Mouse (Mus musculus): Measurements from ENCODE around the gene Lyl1. TPM values are rescaled to one million over a fixed set of nuclear protein-coding genes. Genes with fewer than 3 reads are reported as not detected.

Lyl1 gene
- polyA plus RNA-seq, 1 experiment, result 125 TPM

DNA sequence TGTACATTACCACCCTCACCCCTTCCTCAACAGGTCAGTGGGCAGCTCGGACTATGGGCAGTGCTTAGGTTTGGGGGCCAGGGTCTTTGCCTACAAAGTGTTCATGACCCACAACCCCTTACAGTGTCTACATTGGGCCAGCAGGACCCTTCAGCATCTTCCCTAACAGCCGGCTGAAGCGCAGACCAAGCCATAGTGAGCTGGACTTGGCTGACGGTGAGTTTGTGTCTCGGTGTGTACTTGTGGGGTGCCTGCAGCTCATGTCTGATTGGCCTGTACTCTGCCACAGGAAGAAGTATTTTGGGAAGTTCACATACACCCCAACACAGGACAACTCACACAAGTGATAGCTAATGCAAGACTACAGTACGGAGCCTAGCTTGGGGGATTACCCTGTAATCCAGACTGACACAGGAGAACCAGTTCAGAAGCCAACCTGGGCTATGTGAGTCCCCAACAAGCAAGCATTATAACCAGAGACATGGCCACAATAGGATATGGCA is 1.8 kb downstream of the Lyl1 start:
- WGBS, result 5% methylated on average over 6 of the region's 6 CpGs
- Histone ChIP-seq H3K4me3 (replicated peaks; ENCODE audit: control insufficient read depth, low read depth, low read length) (peak overlapping the region; percentile 97), H3K4me1 (ENCODE audit: control insufficient read depth, insufficient read depth, low read length) (peaks cover 27% of the 10 kb centered on the region), H3K27ac (ENCODE audit: control insufficient read depth, insufficient read depth, low read depth, low read length, poor library complexity) (peak overlapping the region; percentile 97)
- TF ChIP-seq CTCF (IDR thresholded peaks at IDR 0.05; ENCODE audit: control insufficient read depth, insufficient read depth, low read length), result no peak

DNA sequence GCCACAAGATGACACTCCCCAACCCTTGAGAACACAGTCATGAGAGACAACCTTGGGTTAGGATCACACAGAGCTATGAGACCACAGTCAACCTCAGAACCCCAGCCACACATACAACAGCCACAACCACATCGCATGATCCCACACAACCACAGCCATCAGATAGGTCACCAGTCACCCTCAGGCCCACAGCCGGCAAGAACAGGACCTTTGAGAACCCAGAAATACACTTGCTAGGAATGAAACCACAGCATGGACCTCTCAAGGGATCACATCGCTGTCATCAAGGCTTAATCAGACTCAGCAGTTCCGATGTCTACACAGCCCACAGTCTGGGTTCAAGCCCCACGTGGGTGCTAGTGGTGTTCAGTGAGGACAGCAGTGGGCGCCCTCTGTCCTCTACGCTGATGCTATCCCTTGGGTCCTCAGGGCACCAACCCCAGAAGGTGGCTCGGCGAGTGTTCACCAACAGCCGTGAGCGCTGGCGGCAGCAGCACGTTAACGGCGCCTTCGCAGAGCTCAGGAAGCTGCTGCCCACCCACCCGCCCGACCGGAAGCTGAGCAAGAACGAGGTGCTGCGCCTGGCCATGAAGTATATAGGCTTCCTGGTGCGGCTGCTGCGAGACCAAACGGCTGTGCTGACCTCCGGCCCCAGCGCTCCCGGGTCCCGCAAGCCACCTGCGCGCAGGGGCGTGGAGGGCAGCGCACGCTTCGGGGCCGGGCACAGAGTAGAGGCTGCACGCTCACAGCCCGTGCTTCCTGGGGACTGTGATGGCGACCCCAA is 2.4 kb downstream of the Lyl1 start:
- H3K4me3 ChIP-seq (replicated peaks; ENCODE audit: control insufficient read depth, low read depth, low read length), result peak overlapping the region; percentile 97
- peaks cover 22% of the 10 kb centered on the region for H3K4me1 ChIP-seq (ENCODE audit: control insufficient read depth, insufficient read depth, low read length)
- peak overlapping the region; percentile 97 for H3K27ac ChIP-seq (ENCODE audit: control insufficient read depth, insufficient read depth, low read depth, low read length, poor library complexity)
- WGBS, result under 1% methylated on average over 38 of the region's 38 CpGs
- 0 out of 2 replicates have a peak, but pooled peaks have one; percentile 12 for TF ChIP-seq CTCF (IDR thresholded peaks at IDR 0.05; ENCODE audit: control insufficient read depth, insufficient read depth, low read length)
- peak; percentile 46; the same call in 1 of the 2 replicates for TF ChIP-seq POLR2A (IDR thresholded peaks at IDR 0.05; ENCODE audit: borderline replicate concordance, control insufficient read depth, low read depth, low read length)

DNA sequence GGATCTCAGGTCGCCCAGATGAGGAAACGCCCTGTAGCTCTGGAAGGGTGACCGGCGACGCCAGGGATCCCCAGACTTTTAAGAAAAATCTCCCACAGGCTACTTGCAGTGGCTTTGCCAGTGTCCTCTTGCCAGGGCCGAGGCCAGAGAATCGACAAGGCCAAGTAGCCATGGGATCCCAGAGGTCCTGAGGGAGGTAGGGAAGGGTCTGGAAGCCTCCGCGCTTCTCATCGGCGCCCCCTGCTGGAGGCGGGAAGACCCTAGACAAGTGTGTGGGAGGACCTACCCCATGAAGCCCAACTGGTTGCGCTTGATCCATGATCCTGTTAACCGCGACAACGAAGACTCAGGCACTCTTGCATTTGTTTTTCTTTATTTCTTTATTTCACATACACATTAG is 3.1 kb downstream of the Lyl1 start:
- WGBS, result under 1% methylated on average over 16 of the region's 16 CpGs
- Histone ChIP-seq H3K4me3 (replicated peaks; ENCODE audit: control insufficient read depth, low read depth, low read length) (peak overlapping the region; percentile 59), H3K27ac (ENCODE audit: control insufficient read depth, insufficient read depth, low read depth, low read length, poor library complexity) (peak overlapping the region; percentile 97), H3K4me1 (ENCODE audit: control insufficient read depth, insufficient read depth, low read length) (peaks cover 20% of the 10 kb centered on the region)
- TF ChIP-seq CTCF (IDR thresholded peaks at IDR 0.05; ENCODE audit: control insufficient read depth, insufficient read depth, low read length), result peak; percentile 83
- peak; percentile 41; the same call in 1 of the 2 replicates for TF ChIP-seq POLR2A (IDR thresholded peaks at IDR 0.05; ENCODE audit: borderline replicate concordance, control insufficient read depth, low read depth, low read length)

DNA sequence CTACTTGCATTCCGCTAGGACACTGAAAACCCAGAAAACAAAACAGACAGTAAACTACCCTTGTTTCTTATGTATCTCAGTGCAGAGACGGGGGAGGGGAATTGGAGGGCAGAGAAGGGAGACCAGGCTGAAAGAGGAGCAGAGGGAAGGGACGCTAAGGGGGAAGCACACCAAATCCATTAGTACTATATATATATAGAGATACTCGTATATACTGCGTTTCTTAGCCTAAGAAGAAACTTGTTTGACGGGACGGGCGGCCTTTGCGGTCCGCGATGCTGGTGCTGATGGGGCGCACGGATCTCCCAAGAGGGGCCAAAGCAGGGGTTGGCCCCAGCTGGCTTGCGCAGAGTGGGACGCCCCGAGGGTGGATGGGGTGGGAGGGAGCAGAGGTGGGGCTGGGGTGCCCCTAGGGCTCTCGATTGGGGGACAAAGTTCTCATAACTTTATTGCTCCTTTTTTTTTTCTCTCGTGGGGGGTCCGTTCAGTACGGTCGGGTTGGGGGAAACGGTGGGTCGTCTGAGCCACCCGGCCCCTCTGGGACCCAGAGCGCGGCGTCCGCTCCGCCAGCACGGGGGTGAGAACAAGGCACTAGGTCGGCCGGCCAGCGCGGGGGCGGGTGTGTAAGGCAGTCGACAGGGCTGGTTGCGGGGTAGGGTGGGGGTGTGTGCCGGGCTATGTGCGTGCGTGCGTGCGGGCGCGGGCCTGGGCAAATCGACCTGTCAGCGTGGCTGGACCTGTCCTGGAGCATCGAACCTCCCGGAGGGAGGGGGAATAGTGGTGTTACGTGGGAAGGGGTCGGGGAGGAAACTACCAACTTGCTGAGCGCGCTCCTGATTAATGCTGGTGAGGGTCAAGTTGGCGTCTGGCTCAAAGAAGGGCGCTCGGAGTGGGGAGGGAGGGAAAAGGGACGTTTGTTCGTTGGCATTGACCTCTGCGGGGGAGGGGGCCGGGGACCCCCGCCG is 3.9 kb downstream of the Lyl1 start:
- WGBS, result under 1% methylated on average over 61 of the region's 61 CpGs
- Histone ChIP-seq H3K4me1 (ENCODE audit: control insufficient read depth, insufficient read depth, low read length) (peaks cover 13% of the 10 kb centered on the region), H3K4me3 (replicated peaks; ENCODE audit: control insufficient read depth, low read depth, low read length) (peak overlapping the region; percentile 72), H3K27ac (ENCODE audit: control insufficient read depth, insufficient read depth, low read depth, low read length, poor library complexity) (peak overlapping the region; percentile 91)
- TF ChIP-seq CTCF (IDR thresholded peaks at IDR 0.05; ENCODE audit: control insufficient read depth, insufficient read depth, low read length), result no peak
- peak; percentile 33; the same call in 1 of the 2 replicates for TF ChIP-seq POLR2A (IDR thresholded peaks at IDR 0.05; ENCODE audit: borderline replicate concordance, control insufficient read depth, low read depth, low read length)

- Histone ChIP-seq H3K4me3 (replicated peaks; ENCODE audit: control insufficient read depth, low read depth, low read length) (peak overlapping the region; percentile 72), H3K27ac (ENCODE audit: control insufficient read depth, insufficient read depth, low read depth, low read length, poor library complexity) (peak overlapping the region; percentile 95), H3K4me1 (ENCODE audit: control insufficient read depth, insufficient read depth, low read length) (peaks cover 11% of the 10 kb centered on the region)
- under 1% methylated on average over 12 of the region's 12 CpGs for WGBS
- TF ChIP-seq POLR2A (IDR thresholded peaks at IDR 0.05; ENCODE audit: borderline replicate concordance, control insufficient read depth, low read depth, low read length) (no peak), CTCF (IDR thresholded peaks at IDR 0.05; ENCODE audit: control insufficient read depth, insufficient read depth, low read length) (no peak)
Measured at GRCm38 (mm10) chr8:84705960-84706359, 4.7 kb downstream of the Lyl1 start.

DNA sequence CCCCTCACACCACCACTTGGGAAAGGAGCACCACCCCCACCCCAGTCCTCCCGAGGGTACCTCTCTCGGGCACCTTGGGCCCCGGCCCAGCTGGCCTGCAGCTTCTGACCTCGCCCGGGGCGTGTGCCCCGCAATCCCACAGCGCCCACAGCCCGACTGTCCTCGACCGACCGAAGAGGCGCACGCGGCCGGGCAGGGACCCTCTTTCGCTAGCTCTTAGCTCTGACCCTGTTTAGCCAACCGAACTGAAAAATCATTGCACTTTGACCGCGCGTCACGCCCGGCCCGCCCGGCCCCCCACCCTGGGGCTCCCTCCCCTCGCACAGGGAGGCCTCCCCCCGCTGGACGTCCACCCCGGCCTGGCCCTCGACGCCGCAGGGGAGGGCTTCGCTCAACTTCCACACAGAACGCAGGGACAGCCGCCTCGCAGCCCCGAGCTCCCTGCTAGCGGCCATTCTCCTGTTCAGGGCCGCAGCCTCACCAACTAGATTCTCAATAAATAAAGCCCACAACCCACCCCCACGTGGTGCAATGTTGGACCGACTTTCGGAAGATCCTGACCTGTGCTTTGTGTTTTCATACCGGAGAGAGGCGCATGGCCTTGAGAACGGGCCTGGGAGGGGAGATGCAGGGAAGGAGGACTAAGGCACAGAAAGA is 5.5 kb downstream of the Lyl1 start:
- WGBS, result 2% methylated on average over 45 of the region's 45 CpGs
- Histone ChIP-seq H3K4me1 (ENCODE audit: control insufficient read depth, insufficient read depth, low read length) (peaks cover 10% of the 10 kb centered on the region), H3K4me3 (replicated peaks; ENCODE audit: control insufficient read depth, low read depth, low read length) (peak overlapping the region; percentile 77), H3K27ac (ENCODE audit: control insufficient read depth, insufficient read depth, low read depth, low read length, poor library complexity) (peak overlapping the region; percentile 95)
- TF ChIP-seq POLR2A (IDR thresholded peaks at IDR 0.05; ENCODE audit: borderline replicate concordance, control insufficient read depth, low read depth, low read length), result peak; percentile 40; the same call in 1 of the 2 replicates
- TF ChIP-seq CTCF (IDR thresholded peaks at IDR 0.05; ENCODE audit: control insufficient read depth, insufficient read depth, low read length), result no peak

DNA sequence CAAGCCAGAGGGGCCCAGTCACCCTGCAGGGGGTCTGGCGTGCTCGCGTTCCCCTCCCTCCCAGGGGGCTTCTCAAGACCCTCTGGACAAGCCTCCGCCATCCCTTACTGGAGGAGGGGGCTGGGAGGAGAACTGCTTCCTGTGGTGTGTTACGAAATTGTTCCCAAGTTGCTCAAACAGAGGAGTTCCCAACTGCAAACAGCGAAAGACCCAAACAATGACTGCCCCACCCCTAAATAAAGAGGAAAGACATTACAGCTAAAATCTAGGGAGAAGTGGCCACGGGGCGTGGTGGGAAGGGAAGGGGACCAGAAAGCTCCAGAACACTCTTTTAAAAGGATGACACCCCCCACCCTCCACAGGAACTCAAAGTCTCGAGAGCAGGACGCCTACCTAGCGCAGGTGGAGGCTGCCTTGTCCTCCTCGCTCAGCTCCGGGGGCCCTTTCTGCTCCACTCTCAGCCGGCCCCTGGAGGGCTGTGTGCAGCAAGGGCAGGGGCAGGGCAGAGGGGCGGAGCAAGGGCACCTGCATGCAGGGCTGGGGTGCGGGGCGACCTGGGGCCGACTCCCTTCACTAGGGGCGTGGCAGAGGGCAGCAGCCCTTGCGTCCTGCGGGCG is 6.1 kb downstream of the Lyl1 start:
- no peak for TF ChIP-seq CTCF (IDR thresholded peaks at IDR 0.05; ENCODE audit: control insufficient read depth, insufficient read depth, low read length)
- 0 out of 2 replicates have a peak, but pooled peaks have one; percentile 31 for TF ChIP-seq POLR2A (IDR thresholded peaks at IDR 0.05; ENCODE audit: borderline replicate concordance, control insufficient read depth, low read depth, low read length)
- peaks cover 10% of the 10 kb centered on the region for H3K4me1 ChIP-seq (ENCODE audit: control insufficient read depth, insufficient read depth, low read length)
- WGBS, result 5% methylated on average over 22 of the region's 22 CpGs
- H3K4me3 ChIP-seq (replicated peaks; ENCODE audit: control insufficient read depth, low read depth, low read length), result peak overlapping the region; percentile 77
- H3K27ac ChIP-seq (ENCODE audit: control insufficient read depth, insufficient read depth, low read depth, low read length, poor library complexity), result peak overlapping the region; percentile 95
